Mouse (Mus musculus) stomach, embryonic 14.5 days (tissue): ENCODE measurements around the gene Trdmt1. TPM values are rescaled to one million over a fixed set of nuclear protein-coding genes. Genes with fewer than 3 reads are reported as not detected.

Experiments
- ATAC-seq: fragments of 200-750 bp; cut with Nextera tagmentation; 2 replicates; pipeline ENCODE4 v1.8.0; 2017; ENCODE audit warnings: low read depth, moderate TSS enrichment; ENCODE audit not compliant: insufficient number of reproducible peaks, insufficient read depth, low FRiP score
- H3K27ac ChIP-seq: fragments of 300-500 bp; sonication (generic); 2 replicates; pipeline ENCODE4 v1.5.1; 2014; ENCODE audit warnings: mild to moderate bottlenecking, low read length, moderate library complexity, mixed read lengths
- H3K27me3 ChIP-seq: fragments of 300-500 bp; sonication (generic); 2 replicates; pipeline ENCODE4 v1.6.1; 2014; ENCODE audit warnings: low read length, control low read depth, mixed read lengths; ENCODE audit not compliant: control insufficient read depth, insufficient read depth
- H3K36me3 ChIP-seq: fragments of 300-500 bp; sonication (generic); 2 replicates; pipeline ENCODE4 v1.6.1; 2014; ENCODE audit warnings: mild to moderate bottlenecking, control low read depth, low read length, moderate library complexity, mixed read lengths; ENCODE audit not compliant: control insufficient read depth, insufficient read depth
- H3K4me1 ChIP-seq: fragments of 300-500 bp; sonication (generic); 2 replicates; pipeline ENCODE4 v1.6.1; 2014; ENCODE audit warnings: low read length, control low read depth, mixed read lengths; ENCODE audit not compliant: control insufficient read depth, insufficient read depth
- H3K4me2 ChIP-seq: fragments of 300-500 bp; sonication (generic); replicated peaks from 2 replicates; pipeline ENCODE4 v1.6.1; 2014; ENCODE audit warnings: low read depth, low read length, control low read depth
- H3K4me3 ChIP-seq: fragments of 300-500 bp; sonication (generic); 2 replicates; pipeline ENCODE4 v1.5.1; 2014; ENCODE audit warnings: low read depth, low read length, control low read depth
- H3K9ac ChIP-seq: fragments of 300-500 bp; sonication (generic); replicated peaks from 2 replicates; pipeline ENCODE4 v1.6.1; 2014; ENCODE audit warnings: low read depth, mild to moderate bottlenecking, control low read depth, low read length, moderate library complexity, mixed read lengths
- H3K9me3 ChIP-seq: fragments of 300-500 bp; sonication (generic); 2 replicates; pipeline ENCODE4 v1.6.1; 2016; ENCODE audit warnings: low read depth, low read length, control low read depth; ENCODE audit not compliant: control insufficient read depth
- WGBS: fragments of 180-500 bp; shearing (Covaris S2); extraction: QIAGEN DNeasy Blood & Tissue Kit; methylation state at CpG from one replicate; pipeline ENCODE4 v1.1.7; 2014; 5-methylcytosine and 5-hydroxymethylcytosine counted together
- polyA plus RNA-seq: library from polyadenylated mRNA; unstranded; fragments of >200 nt; fragmentation: Nextera tagmentation; extraction: Ambion mirVana; gene quantifications from 2 replicates; pipeline ENCODE4 v1.2.1, GENCODE M21; 2014

Gene Trdmt1
- polyA plus RNA-seq, 1 experiment from 2014 or later = 13.4 TPM

DNA sequence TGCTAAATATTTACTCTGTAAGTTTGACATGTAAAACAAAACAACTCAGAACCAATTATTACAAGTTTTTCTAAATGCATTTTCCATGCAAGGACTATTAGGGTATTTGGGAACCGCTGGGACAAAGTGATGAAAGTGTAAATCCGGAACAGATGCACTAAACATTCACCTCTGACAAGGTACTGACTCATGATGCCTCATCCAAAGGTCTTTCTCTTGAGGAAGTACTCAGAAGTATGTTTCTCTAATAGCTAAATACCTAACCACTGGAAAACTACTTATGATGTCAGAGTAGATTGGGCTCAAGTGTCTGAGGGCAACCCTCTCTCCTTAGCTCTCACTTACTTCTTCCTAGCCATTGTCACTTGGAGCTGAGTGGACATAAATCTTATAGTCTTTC is 63.7 kb downstream of the Trdmt1 start:
- no peak overlapping the region for H3K4me2 ChIP-seq
- no peaks in the 10 kb centered on the region for H3K9me3 ChIP-seq
- H3K9ac ChIP-seq = no peak overlapping the region
- H3K27ac ChIP-seq = no peak overlapping the region
- 90% methylated on average over 2 of the region's 2 CpGs for WGBS
- no peak for ATAC-seq
- no peaks in the 10 kb centered on the region for H3K4me1 ChIP-seq
- H3K4me3 ChIP-seq = no peak overlapping the region
- no peaks in the 10 kb centered on the region for H3K27me3 ChIP-seq
- H3K36me3 ChIP-seq = no peaks in the 10 kb centered on the region

DNA sequence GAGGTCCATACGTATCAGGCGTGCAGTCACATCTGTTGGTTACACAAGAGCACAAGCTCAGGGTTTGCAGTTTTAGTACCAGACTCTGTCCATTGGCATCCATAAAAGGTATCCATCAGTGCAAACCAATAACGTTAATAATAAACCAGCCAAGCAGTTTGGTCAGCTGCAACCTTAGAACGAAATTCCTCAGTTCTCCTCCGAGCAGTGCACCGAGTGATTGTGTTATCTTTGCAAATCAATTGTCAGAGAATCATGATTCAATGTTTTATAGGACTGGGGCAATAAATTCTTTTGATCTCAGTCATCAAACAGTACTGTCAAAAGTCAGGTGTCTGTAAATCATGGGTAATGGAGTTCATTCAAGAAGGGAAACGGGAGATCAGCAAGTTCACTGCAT is 65.3 kb downstream of the Trdmt1 start:
- Histone ChIP-seq H3K4me2 (no peak overlapping the region), H3K4me1 (no peaks in the 10 kb centered on the region), H3K27me3 (no peaks in the 10 kb centered on the region), H3K9me3 (no peaks in the 10 kb centered on the region), H3K9ac (no peak overlapping the region), H3K36me3 (no peaks in the 10 kb centered on the region), H3K4me3 (no peak overlapping the region), H3K27ac (no peak overlapping the region)
- no peak for ATAC-seq
- 72% methylated on average over 7 of the region's 7 CpGs for WGBS

DNA sequence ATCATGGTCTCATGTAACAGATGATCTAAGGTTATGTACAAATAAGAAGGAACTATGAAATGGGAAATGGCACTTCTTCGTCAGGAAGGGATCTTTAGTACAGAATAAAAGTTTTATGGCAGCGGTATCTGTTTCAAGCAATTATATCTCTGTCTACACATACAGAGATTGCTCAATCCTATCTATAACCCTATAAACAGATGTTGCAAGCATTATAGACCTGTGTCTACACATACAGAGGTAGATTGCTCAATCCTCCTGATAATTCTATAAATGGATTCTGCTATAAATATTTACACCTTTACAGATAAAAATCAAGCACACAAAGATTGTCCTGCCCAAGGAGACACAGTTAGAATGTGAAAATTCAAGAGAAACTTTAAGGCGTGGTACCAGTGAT is 74.4 kb downstream of the Trdmt1 start:
- ATAC-seq = no peak
- WGBS = 83% methylated on average over 3 of the region's 3 CpGs
- Histone ChIP-seq H3K4me3 (no peak overlapping the region), H3K9ac (no peak overlapping the region), H3K27me3 (no peaks in the 10 kb centered on the region), H3K36me3 (no peaks in the 10 kb centered on the region), H3K9me3 (no peaks in the 10 kb centered on the region), H3K4me1 (no peaks in the 10 kb centered on the region), H3K4me2 (no peak overlapping the region), H3K27ac (no peak overlapping the region)

DNA sequence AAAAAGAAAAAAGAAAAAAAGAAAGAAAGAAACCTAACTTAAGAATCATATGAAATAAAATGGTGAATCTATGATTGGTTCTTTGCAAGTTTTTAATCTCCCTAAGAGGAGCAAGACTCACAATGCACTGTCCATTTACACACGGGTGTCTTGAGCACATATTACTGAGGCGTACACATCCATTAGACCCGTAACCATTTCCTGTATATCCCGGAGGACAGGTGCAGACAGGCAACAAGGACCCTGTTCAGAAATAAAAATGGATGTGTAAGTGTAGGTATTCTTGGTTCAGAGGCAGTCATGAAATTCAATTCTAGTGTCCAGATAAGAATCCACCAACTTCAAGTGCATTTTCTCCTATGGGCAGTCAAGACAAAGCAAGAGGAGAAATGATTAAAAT is 74.8 kb downstream of the Trdmt1 start:
- H3K4me2 ChIP-seq = no peak overlapping the region
- no peaks in the 10 kb centered on the region for H3K36me3 ChIP-seq
- H3K9me3 ChIP-seq = no peaks in the 10 kb centered on the region
- no peaks in the 10 kb centered on the region for H3K4me1 ChIP-seq
- H3K27me3 ChIP-seq = no peaks in the 10 kb centered on the region
- H3K9ac ChIP-seq = no peak overlapping the region
- no peak overlapping the region for H3K27ac ChIP-seq
- no peak for ATAC-seq
- WGBS = 77% methylated on average over 4 of the region's 4 CpGs
- no peak overlapping the region for H3K4me3 ChIP-seq

DNA sequence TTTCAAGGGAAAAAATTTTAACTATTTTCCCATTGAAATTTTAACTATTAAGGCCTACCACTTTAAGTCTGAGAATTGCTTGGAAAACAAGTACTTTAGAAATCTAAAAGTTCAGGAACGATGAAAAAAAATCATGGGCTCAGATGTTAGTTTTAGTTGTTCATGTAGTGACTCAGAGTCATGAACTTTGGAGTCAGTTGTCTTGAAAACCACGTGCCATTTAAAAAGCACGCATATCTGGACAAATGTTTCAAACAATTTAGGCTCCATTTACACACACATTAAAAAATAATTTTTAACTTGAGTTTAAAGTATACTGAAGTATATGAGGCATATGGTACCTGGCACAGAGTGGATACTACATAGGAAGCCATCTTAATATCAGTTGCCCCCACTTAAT is 77.8 kb downstream of the Trdmt1 start:
- no peak overlapping the region for H3K27ac ChIP-seq
- no peaks in the 10 kb centered on the region for H3K36me3 ChIP-seq
- no peaks in the 10 kb centered on the region for H3K9me3 ChIP-seq
- H3K4me3 ChIP-seq = no peak overlapping the region
- no peaks in the 10 kb centered on the region for H3K27me3 ChIP-seq
- no peak overlapping the region for H3K4me2 ChIP-seq
- no peak overlapping the region for H3K9ac ChIP-seq
- WGBS = 85% methylated on average over 3 of the region's 3 CpGs
- ATAC-seq = no peak
- no peaks in the 10 kb centered on the region for H3K4me1 ChIP-seq

Other genes starting within 250 kb of the Trdmt1 start
- gene Cubn, start 52.9 kb downstream of the Trdmt1 start, polyA plus RNA-seq = 0.04 and 0.07 TPM in 2 replicates
- gene Vim, start 29.3 kb upstream of the Trdmt1 start, polyA plus RNA-seq = 539 and 560 TPM in 2 replicates
- 1.1 and 1.3 TPM in 2 replicates for gene St8sia6, start 249.4 kb upstream of the Trdmt1 start, polyA plus RNA-seq